Mouse (Mus musculus) liver, embryonic 14.5 days (tissue): ENCODE results near the gene Snx15.

ENCODE experiments used
- CTCF ChIP-seq: IDR thresholded peaks from 2 replicates; pipeline ENCODE4 v1.5.1; 2016; ENCODE audit warnings: antibody characterized with exemption, low read depth, control low read depth
- EP300 ChIP-seq: IDR thresholded peaks from 2 replicates; pipeline ENCODE4 v1.6.1; 2016; ENCODE audit warnings: antibody characterized with exemption, low read depth

- TF ChIP-seq CTCF (no peak), EP300 (no peak)
Observed at GRCm38 (mm10) chr19:6082156-6082555, 45.9 kb downstream of the Snx15 start, which contains the start of gene Gm28374.
